Mouse (Mus musculus): ENCODE results near the gene Aimp2. TPM values are rescaled to one million over a fixed set of nuclear protein-coding genes. Genes with fewer than 3 reads are reported as not detected.

Gene Aimp2
- polyA plus RNA-seq, 2 experiments from 2014 or later = 32.3 to 54.2 TPM

- ATAC-seq = no peak
These were observed 11.9 kb downstream of the Aimp2 start, which contains the start of gene Ankrd61 for GRCm38 (mm10) chr5:143897635-143898330. Gene Ankrd61, minus strand, starts transcription at chr5:143897685.

- ATAC-seq = no peak
These were observed 16.3 kb downstream of the Aimp2 start for GRCm38 (mm10) chr5:143893396-143893795.

GRCm38 (mm10) chr5:143892255-143892886 lies 17.3 kb downstream of the Aimp2 start:
- ATAC-seq = no peak

- ATAC-seq = no peak
These were observed 18.9 kb downstream of the Aimp2 start for GRCm38 (mm10) chr5:143890741-143891140.

GRCm38 (mm10) chr5:143885274-143885673 lies 24.4 kb downstream of the Aimp2 start:
- no peak for ATAC-seq

- no peak for ATAC-seq
These were observed 35.1 kb downstream of the Aimp2 start for GRCm38 (mm10) chr5:143874571-143874970.

- no peak for ATAC-seq
These were observed 38.0 kb downstream of the Aimp2 start for GRCm38 (mm10) chr5:143871547-143872169.

Other genes with a start within 250 kb of the Aimp2 start
- gene Usp42, start 177.6 kb downstream of the Aimp2 start, polyA plus RNA-seq (2017; shearing (Covaris generic)) = 1 to 10 TPM; 8.3 to 9.3 TPM
- 10 to 100 TPM; 22.4 to 23.5 TPM for gene Eif2ak1, start 92.1 kb downstream of the Aimp2 start, polyA plus RNA-seq (2017; shearing (Covaris generic))
- under 1 TPM in 1 of 2 experiments, not detected in 1; 0.69 TPM for gene Ankrd61, start 12.2 kb downstream of the Aimp2 start, polyA plus RNA-seq (2017; shearing (Covaris generic))
- gene Pms2, start 117 bp upstream of the Aimp2 start, polyA plus RNA-seq (2017; shearing (Covaris generic)) = 10 to 100 TPM; 37.0 to 39.8 TPM
- 1 to 10 TPM in 1 of 2 experiments, not detected in 1; 2.7 TPM for gene Gm42421, start 18.3 kb upstream of the Aimp2 start, polyA plus RNA-seq (2017; shearing (Covaris generic))
- not detected for gene Rsph10b, start 23.2 kb upstream of the Aimp2 start, polyA plus RNA-seq (2017; shearing (Covaris generic))
- gene Ccz1, start 105.0 kb upstream of the Aimp2 start, polyA plus RNA-seq (2017; shearing (Covaris generic)) = 10 to 100 TPM; 37.5 to 38.6 TPM
- not detected for gene Ocm, start 116.8 kb upstream of the Aimp2 start, polyA plus RNA-seq (2017; shearing (Covaris generic))
- 1 to 10 TPM; 3.7 to 4.3 TPM for gene Lmtk2, start 190.6 kb upstream of the Aimp2 start, polyA plus RNA-seq (2017; shearing (Covaris generic))